Mouse (Mus musculus) ES-Bruce4 (cell line): ENCODE data around the gene Tmem201. TPM values are rescaled to one million over a fixed set of nuclear protein-coding genes. Genes with fewer than 3 reads are reported as not detected.

Source experiments
- H3K27ac ChIP-seq: 2 replicates; pipeline ENCODE4 v1.5.1; 2012; ENCODE audit warnings: low read length, inconsistent platforms; ENCODE audit not compliant: insufficient read depth
- H3K27me3 ChIP-seq: 2 replicates; pipeline ENCODE4 v1.6.1; 2012; ENCODE audit warnings: mild to moderate bottlenecking, low read length, inconsistent platforms; ENCODE audit not compliant: control insufficient read depth, poor library complexity, insufficient read depth, severe bottlenecking
- H3K36me3 ChIP-seq: 2 replicates; pipeline ENCODE4 v1.6.1; 2012; ENCODE audit warnings: inconsistent platforms, mild to moderate bottlenecking, low read length, moderate library complexity; ENCODE audit not compliant: control insufficient read depth, poor library complexity, insufficient read depth, severe bottlenecking
- H3K4me1 ChIP-seq: one replicate; pipeline ENCODE4 v1.8.1; 2011; ENCODE audit warnings: low read length; ENCODE audit not compliant: control insufficient read depth, insufficient read depth
- H3K4me3 ChIP-seq: 2 replicates; pipeline ENCODE4 v1.5.1; 2011; ENCODE audit warnings: low read depth, mild to moderate bottlenecking, low read length
- H3K9ac ChIP-seq: 2 replicates; pipeline ENCODE4 v1.6.1; 2012; ENCODE audit warnings: low read depth, mild to moderate bottlenecking, inconsistent platforms; ENCODE audit not compliant: poor library complexity, severe bottlenecking
- H3K9me3 ChIP-seq: replicated peaks from 2 replicates; pipeline ENCODE4 v1.6.1; 2012; ENCODE audit warnings: mild to moderate bottlenecking, low read length, inconsistent platforms; ENCODE audit not compliant: control insufficient read depth, poor library complexity, insufficient read depth, severe bottlenecking
- CTCF ChIP-seq: IDR thresholded peaks from one replicate; pipeline ENCODE4 v1.8.1; 2011; ENCODE audit warnings: low read depth, low read length
- EP300 ChIP-seq: IDR thresholded peaks from 2 replicates; pipeline ENCODE4 v1.6.1; 2011; ENCODE audit warnings: low read depth, low read length; ENCODE audit not compliant: insufficient read depth
- POLR2A ChIP-seq: IDR thresholded peaks from one replicate; pipeline ENCODE4 v1.8.1; 2011; ENCODE audit warnings: low read length; ENCODE audit not compliant: insufficient read depth
- polyA plus RNA-seq: library from polyadenylated mRNA; stranded (reverse); fragments of >200 nt; gene quantifications from 2 replicates; pipeline ENCODE4 v1.2.4, GENCODE M21; 2011; ENCODE audit warnings: low read depth; ENCODE audit not compliant: missing spikeins, insufficient read depth, insufficient read length

Gene Tmem201
- polyA plus RNA-seq, 1 experiment = 29.9 TPM

GRCm38 (mm10) chr4:149725661-149726350 is 12.0 kb downstream of the Tmem201 start:
- TF ChIP-seq CTCF (peak; percentile 92), EP300 (0 out of 2 replicates have a peak, but pooled peaks have one; percentile 18), POLR2A (no peak)
- Histone ChIP-seq H3K9me3 (no peaks in the 10 kb centered on the region), H3K27ac (no peak overlapping the region), H3K9ac (no peak overlapping the region), H3K36me3 (peaks cover 3% of the 10 kb centered on the region), H3K4me3 (no peak overlapping the region), H3K27me3 (no peaks in the 10 kb centered on the region), H3K4me1 (no peaks in the 10 kb centered on the region)

- H3K4me3 ChIP-seq = no peak overlapping the region
- H3K9me3 ChIP-seq = no peaks in the 10 kb centered on the region
- no peak overlapping the region for H3K9ac ChIP-seq
- TF ChIP-seq EP300 (no peak), POLR2A (no peak), CTCF (no peak)
- H3K36me3 ChIP-seq = peaks cover 3% of the 10 kb centered on the region
- H3K27me3 ChIP-seq = no peaks in the 10 kb centered on the region
- H3K4me1 ChIP-seq = no peaks in the 10 kb centered on the region
- no peak overlapping the region for H3K27ac ChIP-seq
Measured at GRCm38 (mm10) chr4:149724916-149725470, 12.9 kb downstream of the Tmem201 start.

- no peaks in the 10 kb centered on the region for H3K27me3 ChIP-seq
- no peak overlapping the region for H3K4me3 ChIP-seq
- peaks cover 7% of the 10 kb centered on the region for H3K36me3 ChIP-seq
- H3K9ac ChIP-seq = no peak overlapping the region
- TF ChIP-seq CTCF (peak; percentile 94), EP300 (no peak), POLR2A (no peak)
- H3K4me1 ChIP-seq = no peaks in the 10 kb centered on the region
- H3K27ac ChIP-seq = no peak overlapping the region
- H3K9me3 ChIP-seq = no peaks in the 10 kb centered on the region
Measured at GRCm38 (mm10) chr4:149723855-149724731, 13.8 kb downstream of the Tmem201 start.

GRCm38 (mm10) chr4:149723021-149723390 is 14.8 kb downstream of the Tmem201 start:
- TF ChIP-seq EP300 (no peak), POLR2A (no peak), CTCF (no peak)
- Histone ChIP-seq H3K27me3 (no peaks in the 10 kb centered on the region), H3K9me3 (no peaks in the 10 kb centered on the region), H3K36me3 (peaks cover 12% of the 10 kb centered on the region), H3K27ac (no peak overlapping the region), H3K4me3 (no peak overlapping the region), H3K9ac (no peak overlapping the region), H3K4me1 (no peaks in the 10 kb centered on the region)

GRCm38 (mm10) chr4:149722104-149723020 is 15.5 kb downstream of the Tmem201 start:
- no peak overlapping the region for H3K4me3 ChIP-seq
- no peaks in the 10 kb centered on the region for H3K9me3 ChIP-seq
- TF ChIP-seq EP300 = no peak
- no peak for TF ChIP-seq CTCF
- no peak for TF ChIP-seq POLR2A
- H3K27me3 ChIP-seq = no peaks in the 10 kb centered on the region
- H3K27ac ChIP-seq = no peak overlapping the region
- peaks cover 17% of the 10 kb centered on the region for H3K36me3 ChIP-seq
- H3K4me1 ChIP-seq = no peaks in the 10 kb centered on the region
- H3K9ac ChIP-seq = no peak overlapping the region
